Mouse (Mus musculus) kidney, embryonic 15.5 days (tissue): ENCODE data around the gene Pdzd3. TPM values are rescaled to one million over a fixed set of nuclear protein-coding genes. Genes with fewer than 3 reads are reported as not detected.
A peak's percentile ranks its signal among the peaks of the same experiment; 100 is the strongest.

Experiments
- ATAC-seq: fragments of 200-750 bp; cut with Nextera tagmentation; replicated peaks from 2 replicates; pipeline ENCODE4 v1.8.0; 2017; ENCODE audit warnings: moderate TSS enrichment; ENCODE audit not compliant: low FRiP score
- H3K27ac ChIP-seq: fragments of 300-500 bp; sonication (generic); 2 replicates; pipeline ENCODE4 v1.5.1; 2015; ENCODE audit warnings: mild to moderate bottlenecking, inconsistent platforms
- H3K27me3 ChIP-seq: fragments of 300-500 bp; sonication (generic); 2 replicates; pipeline ENCODE4 v1.6.1; 2015; ENCODE audit warnings: inconsistent platforms
- H3K36me3 ChIP-seq: fragments of 300-500 bp; sonication (generic); 2 replicates; pipeline ENCODE4 v1.6.1; 2015; ENCODE audit warnings: inconsistent platforms
- H3K4me1 ChIP-seq: fragments of 300-500 bp; sonication (generic); 2 replicates; pipeline ENCODE4 v1.6.1; 2015; ENCODE audit warnings: inconsistent platforms
- H3K4me2 ChIP-seq: fragments of 300-500 bp; sonication (generic); 2 replicates; pipeline ENCODE4 v1.6.1; 2015; ENCODE audit warnings: moderate library complexity, mild to moderate bottlenecking, inconsistent platforms
- H3K4me3 ChIP-seq: fragments of 300-500 bp; sonication (generic); replicated peaks from 2 replicates; pipeline ENCODE4 v1.5.1; 2015; ENCODE audit warnings: mild to moderate bottlenecking, inconsistent platforms
- H3K9ac ChIP-seq: fragments of 300-500 bp; sonication (generic); 2 replicates; pipeline ENCODE4 v1.6.1; 2015; ENCODE audit warnings: mild to moderate bottlenecking, inconsistent platforms
- H3K9me3 ChIP-seq: fragments of 300-500 bp; sonication (generic); replicated peaks from 2 replicates; pipeline ENCODE4 v1.6.1; 2016; ENCODE audit warnings: inconsistent platforms
- WGBS: fragments of 180-500 bp; shearing (Covaris S2); methylation state at CpG from one replicate; pipeline ENCODE4 v1.1.7; 2015; ENCODE audit warnings: mixed read lengths; 5-methylcytosine and 5-hydroxymethylcytosine counted together
- polyA plus RNA-seq: library from polyadenylated mRNA; unstranded; fragments of >200 nt; fragmentation: Nextera tagmentation; extraction: Ambion mirVana; gene quantifications from 2 replicates; pipeline ENCODE4 v1.2.1, GENCODE M21; 2015

The Pdzd3 gene
- polyA plus RNA-seq, 1 experiment from 2014 or later: 7.8 TPM

DNA sequence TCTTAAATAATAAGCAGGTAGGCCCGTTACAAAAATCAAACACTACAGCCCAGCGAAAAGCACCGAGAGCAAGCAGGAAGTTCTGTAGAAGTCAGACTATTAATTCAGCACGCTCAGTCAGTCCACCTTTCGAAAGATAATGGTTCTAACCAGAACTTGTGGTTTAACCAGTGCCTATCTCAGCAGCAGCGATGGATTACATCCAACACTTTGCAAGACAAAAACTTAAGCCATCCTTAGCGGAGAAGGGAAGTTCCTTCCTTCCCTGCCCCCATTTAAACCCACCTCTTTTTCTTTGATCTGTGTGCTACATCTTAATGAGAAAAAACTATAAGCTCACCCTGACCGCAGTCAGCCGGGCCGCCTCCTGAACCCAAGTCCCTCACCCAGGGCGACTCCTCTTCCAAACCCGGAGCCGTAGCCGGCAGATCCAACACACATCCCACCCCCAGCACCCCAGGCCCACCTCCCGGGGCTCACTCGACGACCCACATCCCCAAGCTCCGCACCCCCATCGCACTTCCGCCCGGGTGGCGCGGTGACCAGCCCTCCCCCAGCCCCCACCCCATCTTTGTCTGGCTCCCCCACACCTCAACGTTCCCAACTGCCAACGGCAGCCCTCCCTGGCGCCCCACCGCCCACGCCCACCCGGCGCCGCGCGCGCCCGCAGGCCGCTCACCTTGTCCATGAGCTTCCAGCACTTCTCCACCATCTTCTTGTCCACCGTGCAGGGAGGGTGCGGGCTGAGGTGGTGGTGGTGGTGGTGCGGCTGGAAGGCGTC, 18.1 kb downstream of the Pdzd3 start:
- Histone ChIP-seq H3K9ac (peak overlapping the region; percentile 97), H3K9me3 (no peaks in the 10 kb centered on the region), H3K4me1 (peaks cover 49% of the 10 kb centered on the region), H3K4me3 (peak overlapping the region; percentile 94), H3K4me2 (peak overlapping the region; percentile 66), H3K27ac (peak overlapping the region; percentile 96), H3K36me3 (no peaks in the 10 kb centered on the region; the same call in 1 of the 2 replicates), H3K27me3 (no peaks in the 10 kb centered on the region)
- under 1% methylated on average over 40 of the region's 40 CpGs for WGBS
- ATAC-seq: peak; percentile 76

DNA sequence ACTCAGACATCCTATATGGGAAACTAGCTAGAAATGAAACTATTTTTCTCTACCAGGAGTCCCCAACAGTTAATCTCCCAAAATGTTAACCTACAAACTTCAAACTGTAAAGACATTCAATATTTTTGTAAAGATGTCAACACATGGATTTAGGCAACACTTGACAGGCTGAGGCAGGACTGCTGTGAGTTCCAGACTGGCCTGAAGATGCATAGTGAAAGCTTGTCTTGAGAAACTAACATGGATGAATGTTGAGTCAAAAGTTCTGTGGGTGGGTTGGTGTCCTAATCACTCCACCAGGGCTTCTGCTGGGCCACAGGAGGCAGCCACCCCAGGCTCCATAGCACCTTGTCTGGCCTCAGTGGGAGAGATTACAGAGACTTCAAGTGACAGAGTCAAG, 19.7 kb downstream of the Pdzd3 start:
- no peak for ATAC-seq
- peak overlapping the region; percentile 94; the same call in 1 of the 2 replicates for H3K4me3 ChIP-seq

DNA sequence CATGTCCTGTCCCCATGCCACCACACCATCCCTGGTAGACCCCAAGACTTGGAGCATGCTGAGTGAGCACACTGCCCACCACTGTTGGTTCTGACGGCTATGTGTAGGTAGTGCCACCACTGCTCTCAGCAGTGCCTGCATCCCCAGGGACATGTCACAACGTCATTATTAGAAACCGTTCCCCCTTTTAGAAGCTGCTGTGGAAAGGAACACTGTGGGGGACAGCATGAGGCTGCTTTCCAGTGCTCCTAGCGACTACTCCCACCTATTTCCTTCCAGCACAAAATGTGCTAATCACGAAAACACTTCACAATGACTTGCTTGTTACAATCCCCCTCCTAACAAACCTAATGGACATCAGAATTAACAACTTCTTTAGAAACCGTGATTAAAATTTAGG, 25.3 kb downstream of the Pdzd3 start:
- Histone ChIP-seq H3K9me3 (no peaks in the 10 kb centered on the region), H3K36me3 (peaks cover 4% of the 10 kb centered on the region), H3K4me2 (no peak overlapping the region), H3K4me3 (no peak overlapping the region), H3K27ac (no peak overlapping the region), H3K4me1 (peaks cover 20% of the 10 kb centered on the region), H3K9ac (no peak overlapping the region), H3K27me3 (no peaks in the 10 kb centered on the region)
- ATAC-seq: no peak
- 54% methylated on average over 6 of the region's 6 CpGs for WGBS

More for the DNA sequence above, 19.7 kb downstream of the Pdzd3 start:
- Histone ChIP-seq H3K9me3 (no peaks in the 10 kb centered on the region), H3K4me2 (peak overlapping the region; percentile 66), H3K27me3 (no peaks in the 10 kb centered on the region), H3K27ac (no peak overlapping the region), H3K9ac (0 out of 2 replicates have a peak overlapping the region, but pooled peaks have one; percentile 97), H3K4me1 (peaks cover 43% of the 10 kb centered on the region), H3K36me3 (no peaks in the 10 kb centered on the region; the same call in 1 of the 2 replicates)

DNA sequence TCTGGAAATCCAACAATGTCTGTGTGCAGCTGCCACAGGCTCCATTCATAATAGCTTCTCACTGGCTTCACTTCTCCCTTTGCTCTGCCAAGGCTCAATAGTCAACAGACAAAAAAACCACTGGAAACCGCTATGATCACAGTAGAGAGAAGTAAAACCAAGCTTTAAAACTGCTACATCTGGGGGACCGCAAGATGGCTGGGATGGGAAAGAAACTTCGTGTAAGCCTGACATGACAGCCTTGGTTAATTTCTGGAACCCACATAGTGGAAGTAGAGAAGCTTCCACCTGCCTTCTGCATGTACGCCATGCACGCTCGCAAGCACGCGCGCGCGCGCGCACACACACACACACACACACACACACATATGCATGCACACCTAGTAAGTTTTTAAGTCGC, 37.7 kb downstream of the Pdzd3 start:
- Histone ChIP-seq H3K4me1 (no peaks in the 10 kb centered on the region), H3K27me3 (no peaks in the 10 kb centered on the region), H3K27ac (no peak overlapping the region), H3K36me3 (peaks cover 18% of the 10 kb centered on the region), H3K4me2 (no peak overlapping the region), H3K4me3 (no peak overlapping the region), H3K9ac (no peak overlapping the region), H3K9me3 (no peaks in the 10 kb centered on the region)
- no peak for ATAC-seq
- WGBS: 92% methylated on average over 14 of the region's 14 CpGs

DNA sequence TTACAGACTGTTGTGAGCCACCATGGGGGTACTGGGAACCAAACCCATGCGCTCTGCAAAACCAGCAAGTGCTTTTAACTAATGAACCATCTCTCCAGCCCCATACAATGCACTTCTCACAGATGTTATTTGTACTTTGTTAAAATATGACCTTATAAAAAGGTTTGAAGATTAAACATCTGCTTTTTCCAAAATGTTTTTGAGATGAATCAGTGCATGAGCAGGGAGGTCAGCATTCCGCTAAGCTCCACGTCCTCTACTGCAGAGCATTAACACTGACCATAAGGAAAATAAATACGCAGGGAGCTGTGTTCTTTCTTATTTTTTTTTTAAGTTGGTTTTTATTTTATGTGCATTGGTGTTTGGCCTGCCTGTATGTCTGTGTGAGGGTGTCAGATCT, 38.9 kb downstream of the Pdzd3 start:
- H3K9ac ChIP-seq: no peak overlapping the region
- no peak overlapping the region for H3K4me3 ChIP-seq
- peaks cover 18% of the 10 kb centered on the region for H3K36me3 ChIP-seq
- no peaks in the 10 kb centered on the region for H3K27me3 ChIP-seq
- H3K4me1 ChIP-seq: no peaks in the 10 kb centered on the region
- no peak for ATAC-seq
- no peaks in the 10 kb centered on the region for H3K9me3 ChIP-seq
- H3K4me2 ChIP-seq: no peak overlapping the region
- H3K27ac ChIP-seq: no peak overlapping the region
- WGBS: 82% methylated on average over 4 of the region's 4 CpGs

DNA sequence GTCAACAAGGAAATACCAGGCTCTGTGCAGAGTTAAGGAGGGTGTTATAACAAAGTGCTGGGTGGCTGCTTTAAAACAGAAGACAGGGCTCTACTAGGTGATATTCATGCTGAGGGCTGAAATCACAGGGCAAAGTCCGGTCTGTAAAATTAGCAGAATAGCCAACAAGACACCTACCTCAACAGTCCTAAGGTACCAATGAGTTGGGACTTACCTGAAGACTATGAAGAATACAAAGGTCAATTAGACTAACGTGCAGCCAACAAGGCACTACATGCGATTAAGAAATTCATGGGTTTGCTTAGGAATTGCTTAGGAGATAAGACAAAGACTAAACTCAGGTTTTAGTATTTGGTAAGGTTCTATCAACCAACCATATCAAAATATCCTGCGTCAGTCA, 41.9 kb downstream of the Pdzd3 start:
- Histone ChIP-seq H3K9ac (no peak overlapping the region), H3K9me3 (no peaks in the 10 kb centered on the region), H3K27me3 (no peaks in the 10 kb centered on the region), H3K27ac (no peak overlapping the region), H3K4me2 (no peak overlapping the region), H3K4me3 (no peak overlapping the region), H3K4me1 (no peaks in the 10 kb centered on the region), H3K36me3 (peaks cover 18% of the 10 kb centered on the region)
- 92% methylated on average over 4 of the region's 4 CpGs for WGBS
- ATAC-seq: no peak

DNA sequence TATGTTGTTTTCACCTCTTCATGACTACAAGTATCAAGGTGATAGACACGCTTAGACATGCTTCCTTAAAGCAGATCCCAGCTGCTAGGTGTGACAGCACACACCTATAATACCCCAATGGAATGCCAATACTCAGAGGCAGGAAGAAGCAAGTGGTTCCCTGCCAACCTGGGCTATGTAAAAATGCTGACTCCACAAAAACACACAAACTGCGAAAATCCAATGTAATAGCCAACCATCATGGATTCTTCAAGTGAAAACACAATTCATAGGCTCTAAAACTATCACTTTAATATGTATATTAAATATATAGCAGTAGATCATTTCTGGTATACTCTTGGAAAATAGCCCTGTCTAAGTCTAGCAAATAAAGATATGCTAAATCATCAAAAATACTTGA, 43.4 kb downstream of the Pdzd3 start:
- H3K27me3 ChIP-seq: no peaks in the 10 kb centered on the region
- H3K9ac ChIP-seq: no peak overlapping the region
- H3K9me3 ChIP-seq: no peaks in the 10 kb centered on the region
- H3K36me3 ChIP-seq: peaks cover 18% of the 10 kb centered on the region
- H3K4me1 ChIP-seq: no peaks in the 10 kb centered on the region
- 92% methylated on average over 2 of the region's 2 CpGs for WGBS
- H3K4me3 ChIP-seq: no peak overlapping the region
- H3K27ac ChIP-seq: no peak overlapping the region
- ATAC-seq: no peak
- no peak overlapping the region for H3K4me2 ChIP-seq

DNA sequence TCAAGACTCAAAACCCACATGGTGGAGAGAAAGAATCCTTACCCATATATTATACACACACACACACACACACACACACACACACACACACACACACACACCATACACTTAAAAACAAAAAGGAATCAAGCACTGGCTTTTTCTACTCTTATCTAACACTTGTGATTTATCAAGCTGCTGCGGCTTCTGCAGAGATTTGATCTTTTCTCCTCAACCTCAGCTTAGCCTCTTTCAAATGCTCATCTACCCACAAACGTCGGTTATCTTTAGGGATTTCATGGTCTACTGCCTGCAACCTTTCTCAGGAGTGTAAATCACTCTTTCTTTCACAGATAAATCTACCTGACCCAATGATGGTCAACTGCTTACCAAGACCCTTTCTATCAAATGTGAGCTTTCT, 50.8 kb downstream of the Pdzd3 start:
- H3K4me3 ChIP-seq: no peak overlapping the region
- ATAC-seq: no peak
- H3K36me3 ChIP-seq: peaks cover 42% of the 10 kb centered on the region
- WGBS: 54% methylated on average over 3 of the region's 3 CpGs
- no peak overlapping the region for H3K9ac ChIP-seq
- H3K27me3 ChIP-seq: no peaks in the 10 kb centered on the region
- no peak overlapping the region for H3K27ac ChIP-seq
- no peaks in the 10 kb centered on the region for H3K4me1 ChIP-seq
- H3K9me3 ChIP-seq: no peaks in the 10 kb centered on the region
- H3K4me2 ChIP-seq: no peak overlapping the region

DNA sequence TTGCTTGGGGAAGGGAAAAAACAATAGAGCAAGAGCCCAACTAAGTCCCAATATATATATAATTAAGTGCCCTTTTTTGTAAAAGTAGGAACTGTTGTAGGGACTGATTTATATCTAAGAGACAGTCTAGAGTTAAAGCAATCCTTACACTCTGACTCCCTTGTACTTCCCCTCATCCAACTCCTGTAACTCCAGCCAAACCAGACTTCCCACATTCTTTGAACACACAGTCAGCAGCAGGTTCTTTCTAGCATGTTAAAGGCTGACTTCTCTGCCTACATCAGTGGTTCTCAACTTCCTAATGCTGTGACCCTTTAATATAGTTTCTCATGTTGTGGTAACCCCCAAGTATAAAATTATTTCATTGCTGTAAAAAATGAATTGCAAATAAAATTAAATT, 51.7 kb downstream of the Pdzd3 start:
- Histone ChIP-seq H3K9ac (no peak overlapping the region), H3K27ac (no peak overlapping the region), H3K36me3 (peaks cover 49% of the 10 kb centered on the region), H3K27me3 (no peaks in the 10 kb centered on the region), H3K4me2 (no peak overlapping the region), H3K4me1 (no peaks in the 10 kb centered on the region), H3K9me3 (no peaks in the 10 kb centered on the region), H3K4me3 (no peak overlapping the region)
- no peak for ATAC-seq

DNA sequence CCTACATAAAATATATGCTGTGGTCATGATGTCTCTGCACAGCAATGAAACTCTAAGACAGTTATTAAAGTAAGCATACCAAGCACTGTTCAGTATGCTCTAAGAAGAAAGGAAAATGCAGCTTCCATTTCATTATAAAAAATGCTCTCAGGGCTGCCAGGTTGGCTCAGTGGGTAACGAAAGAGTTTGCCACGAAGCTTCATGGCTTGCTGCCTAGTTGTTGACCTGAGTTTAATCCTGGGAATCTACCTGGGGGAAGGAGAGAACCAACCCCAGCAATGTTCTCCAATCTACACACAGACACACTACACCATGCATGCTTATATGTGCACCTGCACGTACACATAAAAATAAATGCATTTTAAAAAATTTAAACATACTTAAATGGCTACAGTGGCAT, 52.1 kb downstream of the Pdzd3 start:
- ATAC-seq: no peak
- H3K4me3 ChIP-seq: no peak overlapping the region
- H3K27ac ChIP-seq: peak overlapping the region; percentile 58; the same call in 1 of the 2 replicates
- no peaks in the 10 kb centered on the region for H3K27me3 ChIP-seq
- 84% methylated on average over 3 of the region's 3 CpGs for WGBS
- H3K36me3 ChIP-seq: peaks cover 53% of the 10 kb centered on the region
- no peaks in the 10 kb centered on the region for H3K9me3 ChIP-seq
- H3K9ac ChIP-seq: no peak overlapping the region
- H3K4me1 ChIP-seq: no peaks in the 10 kb centered on the region
- no peak overlapping the region for H3K4me2 ChIP-seq

Other genes with a start within 250 kb of the Pdzd3 start
- 9.6 and 10.2 TPM in 2 replicates for gene Thy1, start 208.1 kb downstream of the Pdzd3 start, polyA plus RNA-seq
- 31.9 and 36.8 TPM in 2 replicates for gene Usp2, start 184.4 kb downstream of the Pdzd3 start, polyA plus RNA-seq
- 0.13 TPM in 1 of 2 replicates, not detected in the other for gene Mfrp, start 149.7 kb downstream of the Pdzd3 start, polyA plus RNA-seq
- 4.5 and 5.2 TPM in 2 replicates for gene C1qtnf5, start 144.2 kb downstream of the Pdzd3 start, polyA plus RNA-seq
- 0.17 and 0.21 TPM in 2 replicates for gene Gm49380, start 138.0 kb downstream of the Pdzd3 start, polyA plus RNA-seq
- gene Rnf26, start 138.0 kb downstream of the Pdzd3 start, polyA plus RNA-seq: 70.9 and 78.3 TPM in 2 replicates
- 44.2 and 47.0 TPM in 2 replicates for gene Mcam, start 117.0 kb downstream of the Pdzd3 start, polyA plus RNA-seq
- 18.6 and 22.9 TPM in 2 replicates for gene Cbl, start 17.4 kb downstream of the Pdzd3 start, polyA plus RNA-seq
- not detected in 2 replicates for gene Ccdc153, start 10.8 kb downstream of the Pdzd3 start, polyA plus RNA-seq
- gene Nlrx1, start 17.1 kb upstream of the Pdzd3 start, polyA plus RNA-seq: 6.5 and 7.9 TPM in 2 replicates
- gene Abcg4, start 37.1 kb upstream of the Pdzd3 start, polyA plus RNA-seq: 2.5 and 3.4 TPM in 2 replicates
- gene Hinfp, start 54.2 kb upstream of the Pdzd3 start, polyA plus RNA-seq: 27.1 and 27.9 TPM in 2 replicates
- gene C2cd2l, start 68.8 kb upstream of the Pdzd3 start, polyA plus RNA-seq: 6.6 and 8.8 TPM in 2 replicates
- gene Dpagt1, start 74.5 kb upstream of the Pdzd3 start, polyA plus RNA-seq: 41.7 and 46.7 TPM in 2 replicates
- 390 and 426 TPM in 2 replicates for gene H2afx, start 83.2 kb upstream of the Pdzd3 start, polyA plus RNA-seq
- gene Hmbs, start 92.8 kb upstream of the Pdzd3 start, polyA plus RNA-seq: 126 and 145 TPM in 2 replicates
- gene Vps11, start 110.2 kb upstream of the Pdzd3 start, polyA plus RNA-seq: 30.4 and 32.9 TPM in 2 replicates
- 43.9 and 48.2 TPM in 2 replicates for gene Hyou1, start 128.0 kb upstream of the Pdzd3 start, polyA plus RNA-seq
- 47.5 and 48.4 TPM in 2 replicates for gene Slc37a4, start 145.4 kb upstream of the Pdzd3 start, polyA plus RNA-seq
- 1,882 and 2,019 TPM in 2 replicates for gene Rps25, start 155.7 kb upstream of the Pdzd3 start, polyA plus RNA-seq
- gene Trappc4, start 156.1 kb upstream of the Pdzd3 start, polyA plus RNA-seq: 135 and 138 TPM in 2 replicates
- gene Ccdc84, start 167.1 kb upstream of the Pdzd3 start, polyA plus RNA-seq: 29.1 and 30.9 TPM in 2 replicates
- gene Foxr1, start 189.7 kb upstream of the Pdzd3 start, polyA plus RNA-seq: not detected in 2 replicates
- 0.60 and 2.5 TPM in 2 replicates for gene Upk2, start 203.5 kb upstream of the Pdzd3 start, polyA plus RNA-seq
- gene Bcl9l, start 231.4 kb upstream of the Pdzd3 start, polyA plus RNA-seq: 11.3 and 11.7 TPM in 2 replicates